Mouse (Mus musculus) kidney, embryonic 16.5 days (tissue): ENCODE measurements around the gene Art4. TPM values are rescaled to one million over a fixed set of nuclear protein-coding genes. Genes with fewer than 3 reads are reported as not detected.

ENCODE experiments used
- ATAC-seq: fragments of 200-750 bp; cut with Nextera tagmentation; 2 replicates; pipeline ENCODE4 v1.8.0; 2017; ENCODE audit warnings: moderate TSS enrichment; ENCODE audit not compliant: low FRiP score, low TSS enrichment
- H3K27ac ChIP-seq: fragments of 300-500 bp; sonication (generic); 2 replicates; pipeline ENCODE4 v1.5.1; 2014; ENCODE audit warnings: low read length
- H3K27me3 ChIP-seq: fragments of 300-500 bp; sonication (generic); 2 replicates; pipeline ENCODE4 v1.6.1; 2014; ENCODE audit warnings: low read length, control low read depth, mixed read lengths; ENCODE audit not compliant: insufficient read depth
- H3K36me3 ChIP-seq: fragments of 300-500 bp; sonication (generic); 2 replicates; pipeline ENCODE4 v1.6.1; 2014; ENCODE audit warnings: low read length, control low read depth, mixed read lengths; ENCODE audit not compliant: insufficient read depth
- H3K4me1 ChIP-seq: fragments of 300-500 bp; sonication (generic); 2 replicates; pipeline ENCODE4 v1.6.1; 2014; ENCODE audit warnings: low read length, control low read depth, mixed read lengths; ENCODE audit not compliant: insufficient read depth
- H3K4me2 ChIP-seq: fragments of 300-500 bp; sonication (generic); replicated peaks from 2 replicates; pipeline ENCODE4 v1.6.1; 2014; ENCODE audit warnings: low read depth, low read length
- H3K4me3 ChIP-seq: fragments of 300-500 bp; sonication (generic); 2 replicates; pipeline ENCODE4 v1.5.1; 2014; ENCODE audit warnings: mild to moderate bottlenecking, low read length
- H3K9ac ChIP-seq: fragments of 300-500 bp; sonication (generic); replicated peaks from 2 replicates; pipeline ENCODE4 v1.6.1; 2014; ENCODE audit warnings: low read length
- H3K9me3 ChIP-seq: fragments of 300-500 bp; sonication (generic); 2 replicates; pipeline ENCODE4 v1.6.1; 2016; ENCODE audit warnings: low read length, control low read depth
- WGBS: fragments of 180-500 bp; shearing (Covaris S2); extraction: QIAGEN DNeasy Blood & Tissue Kit; methylation state at CpG from one replicate; pipeline ENCODE4 v1.1.7; 2014; 5-methylcytosine and 5-hydroxymethylcytosine counted together
- polyA plus RNA-seq: library from polyadenylated mRNA; unstranded; fragments of >200 nt; fragmentation: Nextera tagmentation; extraction: Ambion mirVana; gene quantifications from 2 replicates; pipeline ENCODE4 v1.2.1, GENCODE M21; 2015

The Art4 gene
- polyA plus RNA-seq, 1 experiment from 2014 or later: 6.4 TPM

DNA sequence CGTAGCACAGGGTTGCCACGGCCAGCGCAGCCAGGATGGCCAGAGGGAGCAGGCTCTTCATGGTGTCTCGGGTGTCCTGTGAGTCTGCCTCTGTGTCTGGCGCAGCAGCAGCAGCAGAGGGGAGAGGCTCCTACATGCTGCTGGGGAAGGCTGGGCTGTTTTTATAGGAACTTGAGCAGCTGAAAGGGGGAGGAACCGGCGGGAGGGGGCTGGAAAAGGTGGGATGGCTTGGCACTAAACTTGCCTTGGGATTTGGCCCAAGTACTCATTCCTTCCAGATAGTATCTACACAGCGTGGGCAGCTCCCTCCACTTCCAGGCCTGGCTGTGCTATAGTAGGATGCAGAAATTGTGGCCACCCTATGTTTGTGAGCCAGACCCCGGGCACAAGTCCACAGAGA lies 18.1 kb upstream of the Art4 start, which contains the start of gene Mgp:
TSS of gene Mgp (minus strand) at position 154 of the 400 bp plus-strand sequence.
- Histone ChIP-seq H3K4me3 (peak within 1 kb of the TSS; percentile 35), H3K27me3 (no peaks in the 10 kb centered on the region), H3K9ac (peak within 1 kb of the TSS; percentile 49), H3K4me2 (peak within 1 kb of the TSS; percentile 45), H3K4me1 (peaks cover 13% of the 10 kb centered on the region; the same call in 1 of the 2 replicates), H3K9me3 (no peaks in the 10 kb centered on the region), H3K36me3 (no peaks in the 10 kb centered on the region), H3K27ac (peak within 1 kb of the TSS; percentile 17)
- peak; percentile 92 for ATAC-seq
- WGBS: 16% methylated on average over 9 of the region's 9 CpGs

DNA sequence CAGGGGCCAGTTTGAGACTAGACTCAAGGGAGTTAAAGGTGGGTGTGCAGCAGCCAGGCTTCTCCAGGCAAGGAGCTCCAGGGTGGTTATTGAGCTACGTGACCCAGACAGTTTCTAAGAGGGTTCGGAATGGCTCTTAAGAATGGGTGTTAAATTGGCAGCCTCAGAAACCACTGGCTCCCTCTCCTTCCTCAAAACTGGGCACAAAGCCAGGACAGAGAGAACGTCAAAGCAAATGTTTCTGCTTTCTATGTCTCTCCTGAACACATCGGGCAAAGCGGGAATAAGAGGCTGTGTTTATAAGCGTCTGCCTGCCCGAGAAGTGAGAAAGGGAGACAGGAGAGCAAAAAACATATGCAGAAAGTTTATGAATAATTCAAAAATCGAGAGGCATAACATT lies 17.1 kb upstream of the Art4 start:
- H3K4me3 ChIP-seq: peak overlapping the region; percentile 35
- no peak for ATAC-seq
- no peaks in the 10 kb centered on the region for H3K9me3 ChIP-seq
- peak overlapping the region; percentile 33 for H3K9ac ChIP-seq
- no peaks in the 10 kb centered on the region for H3K27me3 ChIP-seq
- 46% methylated on average over 8 of the region's 8 CpGs for WGBS
- peaks cover 13% of the 10 kb centered on the region; the same call in 1 of the 2 replicates for H3K4me1 ChIP-seq
- H3K4me2 ChIP-seq: peak overlapping the region; percentile 42
- H3K36me3 ChIP-seq: no peaks in the 10 kb centered on the region
- H3K27ac ChIP-seq: 0 out of 2 replicates have a peak overlapping the region, but pooled peaks have one; percentile 14

DNA sequence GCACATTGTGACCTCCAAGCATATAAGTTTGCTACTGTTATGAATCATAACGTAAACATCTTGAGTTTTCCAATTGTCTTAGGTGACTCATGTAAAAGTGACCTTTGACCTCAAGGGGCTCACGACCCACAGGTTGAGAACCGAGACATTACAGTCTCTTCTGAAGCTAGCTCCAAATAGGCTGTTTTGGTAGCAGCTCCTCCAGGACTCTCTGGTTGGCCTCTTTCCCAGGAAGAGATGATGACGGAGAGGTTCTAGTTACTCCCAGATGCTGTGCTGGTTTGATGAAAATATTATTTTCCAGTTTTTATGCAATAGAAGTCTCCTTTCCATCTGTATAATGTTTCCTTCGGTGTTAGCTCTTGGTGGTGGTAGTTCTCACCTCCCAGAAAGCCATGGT lies 11.4 kb upstream of the Art4 start:
- no peak overlapping the region for H3K9ac ChIP-seq
- no peak overlapping the region for H3K4me2 ChIP-seq
- H3K4me1 ChIP-seq: no peaks in the 10 kb centered on the region
- no peaks in the 10 kb centered on the region for H3K9me3 ChIP-seq
- H3K4me3 ChIP-seq: no peak overlapping the region
- no peak for ATAC-seq
- H3K27me3 ChIP-seq: no peaks in the 10 kb centered on the region
- no peak overlapping the region for H3K27ac ChIP-seq
- no peaks in the 10 kb centered on the region for H3K36me3 ChIP-seq
- WGBS: 73% methylated on average over 5 of the region's 5 CpGs

DNA sequence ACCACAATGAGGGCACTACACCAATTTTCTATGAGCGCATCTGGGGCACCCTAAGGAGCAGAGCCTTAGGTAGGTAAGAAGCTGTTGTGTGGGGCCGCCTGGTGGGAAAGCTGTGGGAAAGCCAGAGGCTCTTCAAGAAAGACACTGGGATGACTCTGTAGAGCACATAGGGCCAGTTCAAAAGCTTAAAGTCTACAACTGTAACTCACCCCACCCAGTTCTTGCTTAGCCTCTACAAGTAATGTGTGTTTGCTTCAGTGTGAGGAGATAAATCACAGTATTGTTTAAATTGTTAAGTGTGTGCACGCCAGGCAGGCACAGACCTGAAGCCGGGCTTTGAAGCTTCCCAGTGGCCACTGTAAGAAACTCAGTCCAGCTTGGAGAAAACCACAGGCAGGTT lies 8.6 kb upstream of the Art4 start:
- no peak for ATAC-seq
- H3K4me3 ChIP-seq: no peak overlapping the region
- no peak overlapping the region for H3K27ac ChIP-seq
- H3K4me2 ChIP-seq: no peak overlapping the region
- no peak overlapping the region for H3K9ac ChIP-seq
- 72% methylated on average over 4 of the region's 4 CpGs for WGBS
- no peaks in the 10 kb centered on the region for H3K27me3 ChIP-seq
- H3K4me1 ChIP-seq: no peaks in the 10 kb centered on the region
- no peaks in the 10 kb centered on the region for H3K36me3 ChIP-seq
- H3K9me3 ChIP-seq: no peaks in the 10 kb centered on the region

DNA sequence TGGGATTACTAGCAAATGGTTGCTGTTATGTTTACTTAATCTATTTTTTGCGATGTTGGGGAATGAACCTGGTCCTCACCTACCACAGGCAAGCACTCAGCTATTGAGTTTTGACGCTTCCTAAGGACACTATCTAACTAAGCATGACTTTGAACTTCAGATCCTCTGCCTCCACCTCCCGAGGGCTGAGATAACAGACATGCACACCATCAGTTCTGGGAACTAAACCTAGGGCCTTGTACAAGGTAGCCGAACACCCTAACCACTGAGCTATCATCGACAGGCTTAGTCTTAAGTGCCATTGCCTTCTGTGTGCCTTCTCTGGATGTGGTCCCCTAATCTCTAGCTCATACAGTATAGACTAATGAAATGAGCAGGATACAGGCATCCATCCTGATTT lies 7.8 kb upstream of the Art4 start:
- Histone ChIP-seq H3K4me2 (no peak overlapping the region), H3K4me3 (no peak overlapping the region), H3K9me3 (no peaks in the 10 kb centered on the region), H3K9ac (no peak overlapping the region), H3K27me3 (no peaks in the 10 kb centered on the region), H3K4me1 (no peaks in the 10 kb centered on the region), H3K27ac (no peak overlapping the region), H3K36me3 (no peaks in the 10 kb centered on the region)
- ATAC-seq: no peak
- WGBS: 93% methylated on average over 5 of the region's 5 CpGs

DNA sequence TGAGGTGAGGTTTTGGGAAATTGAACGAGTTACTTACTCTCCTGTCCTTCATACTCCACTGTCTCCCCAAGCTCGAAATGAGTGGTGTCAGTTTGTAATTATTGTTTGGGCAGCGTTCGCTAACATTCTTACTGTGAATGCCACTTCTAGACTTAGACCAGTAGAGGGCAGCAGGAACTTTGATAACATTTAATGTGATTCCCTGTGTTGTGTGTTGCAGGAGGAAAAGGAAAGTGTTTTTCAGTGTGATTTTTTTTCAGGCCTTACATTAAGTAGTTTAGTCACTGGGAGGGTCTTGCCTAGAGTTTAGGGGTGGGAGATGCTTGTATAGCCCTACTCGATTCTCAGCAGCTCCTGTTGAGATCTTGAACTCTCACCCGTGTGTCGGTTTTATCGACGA lies 3.5 kb upstream of the Art4 start:
- H3K4me2 ChIP-seq: no peak overlapping the region
- peak; percentile 40; the same call in 1 of the 2 replicates for ATAC-seq

DNA sequence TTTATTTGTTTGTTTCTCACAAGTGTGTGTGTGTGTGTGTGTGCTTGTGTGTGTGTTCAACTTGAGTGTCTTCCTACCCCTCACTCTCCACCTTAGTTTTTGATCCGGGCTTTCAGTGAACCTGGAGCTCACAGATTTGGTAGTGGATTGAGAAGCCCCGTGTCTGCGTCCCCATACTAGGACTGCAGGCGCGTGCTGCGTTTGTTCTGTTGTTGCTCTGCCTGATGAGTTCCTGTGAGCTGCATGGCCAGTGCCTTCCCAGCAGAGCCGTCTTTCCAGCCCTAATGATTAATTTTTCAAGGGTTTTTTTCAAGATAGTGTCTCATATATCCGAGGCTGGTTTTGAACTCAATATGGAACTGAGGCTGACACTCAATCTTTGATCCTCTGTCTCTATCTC lies 887 bp upstream of the Art4 start:
- no peak overlapping the region for H3K9ac ChIP-seq
- ATAC-seq: no peak
- H3K36me3 ChIP-seq: no peaks in the 10 kb centered on the region
- peaks cover 27% of the 10 kb centered on the region for H3K4me1 ChIP-seq
- no peak overlapping the region for H3K4me3 ChIP-seq
- WGBS: 63% methylated on average over 8 of the region's 8 CpGs
- H3K27ac ChIP-seq: peak overlapping the region; percentile 65
- H3K9me3 ChIP-seq: no peaks in the 10 kb centered on the region
- H3K27me3 ChIP-seq: no peaks in the 10 kb centered on the region
- H3K4me2 ChIP-seq: no peak overlapping the region

More for the DNA sequence above, 3.5 kb upstream of the Art4 start:
- Histone ChIP-seq H3K9me3 (no peaks in the 10 kb centered on the region), H3K36me3 (no peaks in the 10 kb centered on the region), H3K4me1 (peaks cover 21% of the 10 kb centered on the region), H3K27ac (no peak overlapping the region), H3K4me3 (no peak overlapping the region), H3K9ac (no peak overlapping the region), H3K27me3 (no peaks in the 10 kb centered on the region)
- WGBS: 39% methylated on average over 9 of the region's 9 CpGs

DNA sequence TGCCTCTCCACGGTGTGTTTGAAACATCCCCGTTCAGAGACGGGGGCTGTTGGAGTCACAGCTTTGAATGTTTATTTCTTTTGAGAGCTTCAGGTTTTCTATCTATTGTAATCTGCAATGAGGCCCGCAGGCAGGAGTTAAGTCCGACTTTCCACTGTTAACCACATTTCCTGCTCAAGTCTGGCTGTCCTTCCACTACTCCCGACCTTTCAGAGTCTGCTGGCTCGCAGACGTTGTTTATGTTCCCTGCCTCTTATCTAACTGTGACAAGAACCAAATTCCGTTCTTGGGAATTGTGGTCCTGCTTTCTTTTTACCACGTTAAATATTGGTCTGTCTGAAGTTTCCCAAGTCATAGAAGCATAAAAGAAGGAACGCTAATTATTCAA lies 334 bp upstream of the Art4 start:
- 0 out of 2 replicates have a peak, but pooled peaks have one; percentile 43 for ATAC-seq
- Histone ChIP-seq H3K27me3 (no peaks in the 10 kb centered on the region), H3K4me2 (peak overlapping the region; percentile 41), H3K9me3 (no peaks in the 10 kb centered on the region), H3K9ac (peak overlapping the region; percentile 50; the same call in 1 of the 2 replicates), H3K36me3 (no peaks in the 10 kb centered on the region), H3K27ac (peak overlapping the region; percentile 93), H3K4me3 (no peak overlapping the region), H3K4me1 (peaks cover 29% of the 10 kb centered on the region)
- WGBS: 29% methylated on average over 11 of the region's 11 CpGs

DNA sequence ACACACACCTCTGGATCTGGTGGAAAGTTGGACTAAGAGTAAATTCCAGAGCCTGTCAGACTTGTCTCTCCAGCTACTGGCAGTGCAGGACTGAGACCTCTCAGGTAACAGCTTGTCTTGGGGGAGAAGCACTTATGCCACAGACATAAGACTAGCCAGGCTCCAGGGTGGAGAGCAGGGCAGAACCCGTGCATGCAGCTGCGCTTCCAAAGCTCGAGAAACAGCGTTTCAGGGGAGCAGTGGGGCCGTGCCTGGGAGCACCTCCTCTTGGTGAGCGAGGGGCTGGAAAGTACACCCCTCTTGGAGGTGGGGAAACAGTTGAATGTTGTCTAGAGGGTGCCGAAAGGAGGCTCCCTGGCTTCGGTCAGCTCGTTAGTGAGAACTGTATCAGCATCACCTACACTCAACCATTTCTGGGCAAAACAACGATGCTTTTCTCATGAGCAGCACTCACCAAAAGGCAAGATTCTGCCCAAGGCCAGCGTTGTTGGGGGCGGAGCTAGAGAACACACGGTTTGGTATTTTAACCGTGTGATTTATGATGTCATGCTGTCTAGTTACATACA lies 1.4 kb downstream of the Art4 start:
- Histone ChIP-seq H3K4me3 (peak overlapping the region; percentile 3), H3K9ac (peak overlapping the region; percentile 29; the same call in 1 of the 2 replicates), H3K27ac (peak overlapping the region; percentile 26; the same call in 1 of the 2 replicates), H3K9me3 (no peaks in the 10 kb centered on the region), H3K4me2 (peak overlapping the region; percentile 25; the same call in 1 of the 2 replicates), H3K27me3 (no peaks in the 10 kb centered on the region), H3K36me3 (no peaks in the 10 kb centered on the region), H3K4me1 (peaks cover 34% of the 10 kb centered on the region)
- WGBS: 51% methylated on average over 14 of the region's 14 CpGs
- no peak for ATAC-seq

DNA sequence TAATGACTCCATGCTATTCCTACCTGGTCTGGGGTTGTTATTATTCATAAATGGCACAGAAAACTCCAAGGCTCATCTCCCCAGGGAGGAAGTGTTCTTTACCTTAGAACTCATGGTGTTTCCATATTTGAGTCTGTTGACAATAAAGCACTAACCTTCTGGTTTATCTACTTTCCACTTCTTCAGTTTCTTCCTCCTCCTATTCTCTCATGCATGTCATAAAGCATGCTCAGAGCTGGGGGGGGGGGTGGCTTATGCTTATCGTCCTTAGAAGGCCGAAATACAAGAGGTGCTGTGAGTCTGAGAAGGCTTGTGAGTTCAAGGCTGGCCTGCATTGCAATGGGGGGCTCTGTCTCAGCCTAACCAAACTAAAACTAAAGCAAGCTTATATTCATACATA lies 2.4 kb downstream of the Art4 start:
- Histone ChIP-seq H3K4me3 (no peak overlapping the region), H3K4me1 (peaks cover 34% of the 10 kb centered on the region), H3K36me3 (no peaks in the 10 kb centered on the region), H3K27me3 (no peaks in the 10 kb centered on the region), H3K9ac (no peak overlapping the region), H3K27ac (no peak overlapping the region), H3K4me2 (no peak overlapping the region), H3K9me3 (no peaks in the 10 kb centered on the region)
- ATAC-seq: no peak
- 69% methylated on average over 2 of the region's 2 CpGs for WGBS
